Mouse (Mus musculus) cortical plate, adult 2 months (tissue): ENCODE results near the gene Masp2.

Source experiments
- CTCF ChIP-seq: fragments of 200-500 bp; IDR thresholded peaks from 2 replicates; pipeline ENCODE4 v1.5.1; 2011; ENCODE audit warnings: mild to moderate bottlenecking, control low read depth, low read length; ENCODE audit not compliant: insufficient read depth; ENCODE audit errors: extremely low read depth
- POLR2A ChIP-seq: fragments of 200-500 bp; IDR thresholded peaks from 2 replicates; pipeline ENCODE4 v1.6.1; 2011; ENCODE audit warnings: mild to moderate bottlenecking, low read length, control low read depth; ENCODE audit not compliant: insufficient read depth; ENCODE audit errors: extremely low read depth

GRCm38 (mm10) chr4:148570693-148571295, 31.6 kb upstream of the Masp2 start:
- TF ChIP-seq CTCF (no peak), POLR2A (no peak)
